Mouse (Mus musculus) liver, adult 2 months (tissue): ENCODE data around the gene Snx17.

Experiments
- CTCF ChIP-seq: fragments of 200-500 bp; IDR thresholded peaks from 2 replicates; pipeline ENCODE4 v1.5.1; 2011; ENCODE audit warnings: low read depth, low read length, control low read depth
- POLR2A ChIP-seq: fragments of 200-500 bp; IDR thresholded peaks from 2 replicates; pipeline ENCODE4 v1.6.1; 2011; ENCODE audit warnings: low read length, control low read depth; ENCODE audit not compliant: insufficient read depth; ENCODE audit errors: extremely low read depth

GRCm38 (mm10) chr5:31164878-31165277 is 28.1 kb upstream of the Snx17 start:
- no peak for TF ChIP-seq CTCF
- TF ChIP-seq POLR2A, result no peak
